Mouse (Mus musculus) cerebellum, postnatal 14 days (tissue): ENCODE results near the gene Spats2l.

ENCODE experiments used
- DNase-seq, 2 experiments: peaks; one replicate each; pipeline ENCODE4 v3.0.0; 2021; ENCODE audit warnings: mixed read lengths in 2 of 2

Gene Spats2l

DNA sequence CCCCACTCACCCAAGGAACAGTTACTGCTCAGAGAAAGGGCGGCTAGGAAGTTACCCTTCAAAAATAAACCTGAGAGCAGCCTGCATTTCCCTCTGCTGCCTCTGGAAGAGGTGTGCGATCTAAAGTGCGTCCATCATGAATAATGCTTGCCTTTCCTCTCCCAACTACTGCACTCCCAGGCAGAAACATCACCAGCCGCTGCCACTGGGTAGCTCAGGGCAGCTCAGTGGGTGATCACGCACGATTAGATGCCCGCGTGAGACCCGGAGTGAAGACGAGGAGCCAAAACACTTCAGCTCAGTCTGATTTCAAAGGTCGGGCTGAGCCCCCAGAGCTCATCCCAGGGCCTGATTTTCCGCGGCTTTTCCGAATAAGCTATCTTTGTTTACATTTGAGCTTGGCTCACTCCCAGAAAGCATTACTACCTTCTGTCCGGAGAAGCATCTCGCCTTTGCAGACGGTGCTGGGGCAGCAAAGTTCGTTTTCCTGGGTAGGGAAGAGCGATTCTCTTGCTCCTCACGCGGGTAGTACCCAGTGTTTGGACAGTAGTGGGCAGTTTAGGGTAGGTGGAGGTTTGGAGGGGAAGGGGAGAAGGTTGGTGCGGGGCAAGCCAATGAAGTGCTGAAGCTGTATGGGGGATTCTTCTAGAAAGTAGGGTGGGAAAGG is at the start of gene Spats2l:
Spats2l (plus strand) TSS at position 162 of the 667 bp plus-strand sequence.
- peak; percentile 21 to 32 for DNase-seq

DNA sequence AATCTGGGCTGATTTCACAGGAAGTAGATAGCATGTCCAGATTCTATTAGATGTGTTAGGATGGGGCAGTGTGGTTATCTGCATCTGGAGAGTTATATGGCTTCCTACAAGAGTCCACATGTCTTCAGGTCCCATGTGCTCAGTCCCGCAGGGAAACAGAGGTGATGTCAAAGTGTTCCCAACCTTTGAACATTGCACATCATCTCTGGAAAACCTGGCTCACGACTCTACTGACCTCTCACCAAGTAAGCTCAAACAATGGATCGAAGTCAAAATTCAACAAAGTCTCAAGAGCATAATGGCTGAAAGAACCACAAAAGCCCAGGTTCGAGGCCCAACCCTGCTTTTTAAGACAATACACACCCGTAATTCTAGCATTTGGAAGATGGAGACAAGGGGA is 48.7 kb upstream of the Spats2l start:
- DNase-seq, result no peak

- DNase-seq, result peak in 1 of 2 experiments; percentile 3
Measured at GRCm38 (mm10) chr1:57735877-57736276, 38.1 kb upstream of the Spats2l start.

- peak; percentile 17 to 19 for DNase-seq
Measured at GRCm38 (mm10) chr1:57741740-57742139, 32.2 kb upstream of the Spats2l start.

GRCm38 (mm10) chr1:57742266-57742665 is 31.7 kb upstream of the Spats2l start:
- no peak for DNase-seq

- DNase-seq, result peak in 1 of 2 experiments; percentile 10
Measured at GRCm38 (mm10) chr1:57751781-57752180, 22.2 kb upstream of the Spats2l start.

GRCm38 (mm10) chr1:57766396-57766795 is 7.6 kb upstream of the Spats2l start:
- no peak for DNase-seq

DNA sequence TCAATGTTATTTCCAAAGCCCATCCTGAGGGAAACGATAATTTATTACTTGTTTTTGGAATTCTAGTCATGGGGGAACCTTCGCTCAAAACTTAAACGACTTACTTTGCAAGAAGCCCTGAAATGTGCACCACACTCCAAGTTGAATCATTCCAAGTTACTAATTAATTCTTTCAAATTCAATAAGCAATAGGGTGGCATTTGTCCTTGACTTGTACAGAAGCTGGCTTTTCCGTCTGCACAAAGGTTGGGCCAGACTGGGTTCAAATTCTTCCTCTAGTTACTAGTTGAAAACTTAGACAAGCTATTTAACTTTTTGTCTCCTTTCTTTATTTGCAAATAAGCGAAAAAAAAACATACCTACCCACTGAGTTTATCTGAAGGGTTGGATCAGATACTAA is 636 bp upstream of the Spats2l start:
- no peak for DNase-seq

- DNase-seq, result peak; percentile 54 to 62
Measured at GRCm38 (mm10) chr1:57774668-57775495, 920 bp downstream of the Spats2l start.

GRCm38 (mm10) chr1:57775496-57775790 is 1.5 kb downstream of the Spats2l start:
- peak in 1 of 2 experiments; percentile 21 for DNase-seq

DNA sequence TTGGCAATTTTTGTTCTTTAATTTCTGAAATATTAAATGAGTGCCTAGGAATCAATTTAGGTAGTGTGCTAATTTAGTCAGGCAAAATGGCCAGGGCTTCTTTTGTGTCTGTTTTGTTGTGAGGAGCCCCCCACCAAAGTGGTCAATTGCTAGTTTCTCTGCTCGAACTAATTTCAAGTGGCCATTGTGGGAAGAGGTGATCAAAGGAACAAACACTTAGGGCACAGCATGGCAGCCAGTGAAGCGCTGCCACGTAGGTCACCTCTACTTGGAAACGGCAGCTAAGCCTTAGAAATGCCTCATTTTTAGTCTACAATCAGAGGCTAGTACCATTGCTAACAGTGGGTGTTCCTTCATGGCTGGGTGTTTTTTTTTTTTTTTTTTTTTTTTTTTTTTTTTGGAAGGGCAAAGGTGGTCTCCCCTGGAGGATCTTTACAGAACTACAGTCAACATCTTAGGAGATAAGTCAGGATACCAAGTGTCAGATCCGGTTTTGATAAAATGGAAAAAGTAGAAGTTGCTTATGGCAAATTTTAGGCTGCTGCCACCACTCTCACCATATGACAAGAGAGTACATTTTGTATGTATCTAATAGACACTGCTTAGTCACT is 2.8 kb downstream of the Spats2l start:
- no peak for DNase-seq

- DNase-seq, result no peak
Measured at GRCm38 (mm10) chr1:57784300-57784699, 10.3 kb downstream of the Spats2l start.

DNA sequence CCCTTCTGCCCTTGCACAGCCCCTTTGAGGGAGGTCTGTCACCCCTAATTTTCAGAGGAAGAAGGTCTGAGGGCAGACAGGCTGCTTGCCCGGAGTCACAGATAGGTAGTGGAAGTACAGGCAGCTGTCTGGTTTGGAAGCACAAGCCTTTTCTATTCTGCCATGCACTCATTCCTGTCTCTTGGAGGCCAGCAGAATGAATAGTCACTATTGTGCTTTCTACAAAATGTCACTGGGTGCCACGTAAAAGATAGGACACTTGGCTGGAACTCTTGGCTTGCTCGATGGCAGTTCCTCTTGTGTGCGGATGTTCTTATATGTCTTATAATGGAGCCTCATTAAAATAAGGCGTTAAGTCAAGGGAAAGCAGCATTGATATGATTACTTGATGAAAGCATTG is 15.9 kb downstream of the Spats2l start:
- no peak for DNase-seq

GRCm38 (mm10) chr1:57792212-57792611 is 18.2 kb downstream of the Spats2l start:
- no peak for DNase-seq

GRCm38 (mm10) chr1:57795838-57796237 is 21.9 kb downstream of the Spats2l start:
- DNase-seq, result no peak

DNA sequence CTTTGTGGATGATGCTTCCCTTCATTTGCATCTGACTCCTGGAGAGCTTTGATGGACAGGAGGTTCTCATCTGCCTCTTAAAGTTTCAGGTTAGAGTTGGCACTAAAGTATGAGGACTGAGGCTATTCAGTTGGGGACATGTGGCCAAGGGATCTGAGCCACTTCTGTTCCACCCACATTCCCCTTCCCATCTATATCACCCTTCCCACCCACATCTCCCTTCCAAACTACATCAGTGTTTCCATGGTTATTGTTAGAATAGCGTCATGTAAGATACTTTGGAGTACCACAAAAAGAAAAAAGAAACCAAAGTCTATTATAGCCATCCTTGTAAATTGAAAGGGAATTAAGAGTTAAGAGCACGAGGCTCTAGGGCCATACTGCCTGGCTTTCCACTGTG is 25.4 kb downstream of the Spats2l start:
- DNase-seq, result no peak

- DNase-seq, result no peak
Measured at GRCm38 (mm10) chr1:57800846-57801245, 26.9 kb downstream of the Spats2l start.

DNA sequence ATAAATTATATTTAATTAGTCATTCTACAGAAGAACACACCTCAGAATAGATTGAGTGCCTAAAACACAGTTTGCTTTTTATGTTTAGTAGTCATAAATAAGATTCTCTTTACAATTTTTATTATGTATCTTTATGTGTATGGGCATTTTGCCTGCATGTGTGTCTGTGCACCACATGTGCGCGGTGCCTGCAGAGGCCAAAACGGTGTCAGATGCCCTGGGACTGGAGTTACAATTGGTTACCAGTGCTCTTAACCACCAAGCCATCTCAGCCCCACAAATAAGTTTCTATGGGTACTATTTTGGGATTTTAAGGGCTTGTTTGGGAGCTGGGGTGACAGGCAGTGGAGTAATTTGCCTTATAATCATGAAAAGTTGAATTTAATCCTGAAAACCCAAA is 32.2 kb downstream of the Spats2l start:
- no peak for DNase-seq

DNA sequence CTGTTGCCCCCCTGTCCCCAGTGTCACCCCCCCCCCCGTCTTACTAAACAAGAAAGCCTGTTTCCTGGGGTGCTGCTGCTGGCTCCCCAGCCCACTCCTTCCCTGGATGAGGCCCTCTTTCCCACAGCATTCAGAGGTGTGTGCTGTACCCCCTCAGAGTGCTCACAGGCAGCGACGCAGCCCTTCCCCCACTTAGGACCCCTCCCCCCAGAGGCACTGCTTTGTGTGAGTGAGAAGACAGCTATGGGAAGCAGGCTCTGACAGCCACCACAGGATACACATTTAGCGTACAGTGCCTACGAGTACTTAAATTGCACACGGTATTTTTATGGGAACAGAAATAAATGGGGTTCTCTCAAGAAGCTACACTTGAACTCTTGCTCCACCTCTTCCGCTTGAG is 33.9 kb downstream of the Spats2l start:
- no peak for DNase-seq

- DNase-seq, result no peak
Measured at GRCm38 (mm10) chr1:57810221-57810620, 36.3 kb downstream of the Spats2l start.

GRCm38 (mm10) chr1:57817103-57817502 is 43.1 kb downstream of the Spats2l start:
- DNase-seq, result no peak

DNA sequence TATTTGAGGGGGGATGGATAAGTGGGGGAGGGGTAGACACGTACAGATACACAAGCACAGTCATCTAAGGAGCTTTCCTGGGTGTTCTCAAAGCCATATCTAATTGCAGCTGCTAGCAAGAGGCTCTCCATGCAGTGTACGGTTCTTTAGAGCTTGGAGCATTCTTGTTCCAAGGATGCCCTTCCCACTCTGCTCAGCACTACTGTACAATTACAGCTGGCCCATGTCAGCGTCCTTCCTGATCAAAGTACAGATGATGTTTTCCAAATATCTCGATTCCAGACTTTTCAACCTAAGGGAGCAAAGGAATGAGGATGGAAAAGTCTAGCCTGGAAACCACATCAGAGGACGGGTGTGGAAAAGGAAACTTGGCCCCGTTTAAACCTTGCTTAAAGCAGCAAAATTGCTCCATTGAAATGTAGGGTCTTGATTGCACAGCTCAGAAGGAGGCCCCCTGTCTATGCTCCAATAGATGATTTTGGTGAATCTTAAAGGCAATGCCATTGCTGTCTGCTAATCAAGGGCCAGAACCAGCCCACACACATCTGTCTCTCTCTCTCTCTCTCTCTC is 46.6 kb downstream of the Spats2l start:
- DNase-seq, result no peak

- DNase-seq, result peak in 1 of 2 experiments; percentile 6
Measured at GRCm38 (mm10) chr1:57824966-57825759, 51.2 kb downstream of the Spats2l start.
